Mouse (Mus musculus) T-cell, adult 66 days (primary cell): ENCODE results near the gene 4833439L19Rik. TPM values are rescaled to one million over a fixed set of nuclear protein-coding genes. Genes with fewer than 3 reads are reported as not detected.

ENCODE experiments used
- total RNA-seq, 2 experiments: library from RNA; stranded (reverse); gene quantifications; 3 replicates in 1 of 2; 4 replicates in 1 of 2; pipeline ENCODE4 v1.2.4; 2023

The 4833439L19Rik gene
- 10 to 100 TPM; 37.7 to 46.2 TPM for total RNA-seq

DNA sequence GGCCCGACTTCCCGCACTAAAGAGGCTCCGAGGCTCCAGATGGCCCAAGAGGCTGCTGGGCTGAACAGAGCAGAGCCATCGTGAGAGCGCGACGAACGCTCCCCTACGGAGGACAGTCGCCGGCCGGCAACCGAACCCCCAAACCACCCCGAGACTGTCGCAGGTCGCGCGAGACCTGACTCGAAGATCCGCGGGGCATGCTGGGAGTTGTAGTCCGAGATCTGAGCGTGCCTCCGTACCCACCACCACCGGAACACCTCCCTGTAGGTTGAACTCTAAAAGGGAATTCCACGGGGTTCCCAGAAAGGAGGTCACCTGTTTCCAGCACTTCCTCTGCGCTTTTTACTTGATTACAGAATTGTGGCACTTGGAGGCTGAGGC lies at the start of gene 4833439L19Rik:
Gene 4833439L19Rik, minus strand, starts transcription at position 235 of the 381 bp plus-strand sequence.

DNA sequence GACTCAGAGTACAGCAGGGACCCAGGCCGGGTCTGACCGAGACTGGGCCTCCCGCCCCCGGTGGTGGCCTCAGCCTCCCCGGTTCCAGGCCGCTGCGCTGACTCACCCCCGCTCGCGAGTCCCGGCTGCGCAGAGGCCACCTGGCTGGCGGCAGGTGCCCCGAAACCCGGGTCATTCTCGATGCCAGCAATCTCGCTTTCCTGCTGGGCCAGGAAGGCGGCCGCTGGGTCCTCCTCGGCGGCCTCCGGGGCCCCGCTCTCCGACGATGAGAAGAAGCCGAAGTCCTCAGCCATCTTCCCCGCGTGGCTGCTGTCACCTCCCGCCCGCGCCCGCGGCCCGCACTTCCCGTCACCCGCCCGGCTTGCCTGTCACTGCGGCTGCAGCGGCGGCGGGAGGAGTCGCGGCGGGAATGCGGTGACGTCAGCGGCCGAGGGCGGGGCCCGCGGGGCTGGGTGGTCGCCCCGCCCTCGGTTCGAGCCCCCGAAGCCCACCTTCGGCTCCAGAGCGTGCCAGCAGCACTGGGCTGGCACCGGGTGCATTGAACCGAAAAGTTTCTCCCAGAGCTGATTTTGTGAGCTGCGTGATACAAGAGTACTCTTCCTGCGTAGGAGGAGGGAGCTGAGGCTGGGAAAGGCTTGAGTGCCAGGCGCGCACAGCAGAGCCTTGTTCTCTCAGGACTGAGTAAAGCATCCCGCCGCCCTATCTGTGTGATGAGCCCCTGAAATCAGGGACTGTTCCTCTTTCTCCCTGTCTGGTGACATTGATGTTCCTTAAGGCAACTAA lies 45.9 kb upstream of the 4833439L19Rik start, which contains the start of gene Cltb:
Gene Cltb, minus strand, starts transcription at position 373 of the 783 bp plus-strand sequence.

DNA sequence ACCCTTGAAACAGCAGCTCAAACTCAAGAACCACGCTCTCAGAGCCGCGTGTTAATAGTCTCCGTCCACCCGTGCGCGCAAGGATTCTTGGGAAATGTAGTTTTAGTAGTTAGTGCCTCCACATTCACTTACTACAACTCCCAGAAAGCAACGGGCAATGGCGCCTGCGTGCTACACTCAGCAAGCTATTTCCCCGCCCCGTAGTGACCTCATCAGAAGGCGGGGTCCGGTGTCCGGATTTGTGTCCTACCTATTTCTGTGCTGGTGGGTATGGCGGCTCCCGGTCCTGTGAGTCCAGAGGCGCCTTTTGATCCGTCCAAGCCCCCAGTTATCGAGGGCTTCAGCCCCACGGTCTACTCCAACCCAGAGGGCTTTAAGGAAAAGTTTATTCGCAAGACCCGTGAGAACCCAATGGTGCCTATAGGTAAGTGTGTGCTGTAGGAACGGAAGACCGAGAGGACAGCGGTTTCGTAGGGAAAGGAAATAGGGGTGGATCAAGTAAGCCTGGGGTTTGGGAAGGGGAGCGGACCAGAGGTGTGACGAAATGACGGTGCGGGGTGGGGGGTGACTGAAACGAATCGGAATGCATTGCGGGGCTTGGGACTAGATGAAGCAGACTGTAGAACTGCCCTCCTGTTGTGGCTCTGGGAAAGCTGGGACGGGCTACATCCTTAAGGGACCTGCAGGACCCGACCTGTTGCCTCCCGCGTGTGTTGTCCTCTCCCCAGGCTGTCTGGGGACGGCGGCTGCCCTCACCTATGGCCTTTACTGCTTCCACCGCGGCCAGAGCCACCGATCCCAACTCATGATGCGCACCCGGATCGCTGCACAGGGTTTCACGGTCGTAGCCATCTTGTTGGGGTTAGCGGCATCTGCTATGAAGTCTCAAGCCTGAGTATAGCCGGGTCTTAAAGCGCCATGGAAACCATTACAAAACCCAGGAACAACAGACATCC lies 25.0 kb upstream of the 4833439L19Rik start, which contains the start of the genes Nop16 and Higd2a:
Gene Nop16, minus strand, starts transcription at position 95 of the 956 bp plus-strand sequence.
Gene Higd2a, plus strand, starts transcription at position 212 of the 956 bp plus-strand sequence.

GRCm38 (mm10) chr13:54574854-54575481 lies 9.7 kb upstream of the 4833439L19Rik start, which contains the start of gene Arl10:
Arl10 (plus strand) TSS chr13:54575015.

DNA sequence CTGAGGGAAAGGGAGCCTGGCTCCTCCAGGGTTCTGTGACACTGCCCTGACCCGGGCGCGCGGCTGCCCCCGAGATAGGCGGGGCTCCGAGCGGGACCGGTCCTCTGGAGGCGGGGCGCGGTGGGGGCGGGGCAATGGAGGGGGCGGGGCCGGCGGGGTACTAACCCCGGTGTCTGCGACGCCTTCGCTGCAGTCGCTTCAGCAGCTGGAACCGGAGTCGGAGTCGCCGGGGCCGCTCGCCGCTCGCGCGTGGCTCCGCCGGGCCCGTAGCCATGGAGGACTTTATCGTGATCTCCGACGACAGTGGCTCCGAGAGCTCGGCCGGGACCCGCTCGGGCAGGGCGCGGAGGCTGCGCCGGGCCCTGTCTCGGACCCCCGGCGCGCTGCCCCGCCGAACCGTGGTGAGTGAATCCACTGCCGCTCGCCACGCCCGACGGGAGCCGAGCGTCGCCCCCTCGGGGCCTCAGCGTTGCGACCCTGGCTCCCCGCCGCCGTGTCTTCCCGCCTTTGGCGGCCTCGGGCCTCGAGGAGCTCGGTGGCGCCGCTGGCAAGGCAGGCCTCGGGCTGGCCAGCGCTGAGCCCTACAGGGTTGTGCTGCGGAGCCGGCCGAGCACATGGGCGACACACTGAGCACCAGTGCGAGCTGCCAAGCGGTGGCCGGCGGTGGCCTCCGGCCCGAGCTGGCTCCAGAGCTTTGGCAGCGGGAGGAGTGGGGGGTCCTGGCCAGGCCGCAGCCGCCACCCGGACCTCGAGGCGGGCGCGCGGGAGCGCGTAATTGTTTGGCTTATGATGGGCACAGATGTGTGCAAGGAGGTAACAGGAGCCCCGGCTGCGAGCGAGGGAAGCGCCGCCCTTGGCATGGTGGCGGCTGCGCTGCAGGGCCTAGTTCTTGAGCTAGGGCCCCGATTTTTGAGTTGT lies 61.4 kb downstream of the 4833439L19Rik start, which contains the start of gene Simc1:
Gene Simc1, plus strand, starts transcription at position 176 of the 918 bp plus-strand sequence.

Other genes with a start within 250 kb of the 4833439L19Rik start
- gene Cplx2, start 194.1 kb downstream of the 4833439L19Rik start, total RNA-seq, result under 1 TPM; 0.17 to 0.47 TPM
- gene Thoc3, start 96.6 kb downstream of the 4833439L19Rik start, total RNA-seq, result 10 to 100 TPM; 34.0 to 35.1 TPM
- 10 to 100 TPM; 30.9 to 33.8 TPM for gene Simc1, start 61.7 kb downstream of the 4833439L19Rik start, total RNA-seq
- 1 to 10 TPM; 1.9 to 3.9 TPM for gene Arl10, start 9.6 kb upstream of the 4833439L19Rik start, total RNA-seq
- 10 to 100 TPM; 16.2 to 25.1 TPM for gene Nop16, start 24.7 kb upstream of the 4833439L19Rik start, total RNA-seq
- 10 to 100 TPM; 84.3 to 84.7 TPM for gene Higd2a, start 24.8 kb upstream of the 4833439L19Rik start, total RNA-seq
- 10 to 100 TPM; 35.8 to 40.6 TPM for gene Cltb, start 45.9 kb upstream of the 4833439L19Rik start, total RNA-seq
- gene Faf2, start 56.3 kb upstream of the 4833439L19Rik start, total RNA-seq, result 10 to 100 TPM; 49.8 to 67.3 TPM
- gene Rnf44, start 128.5 kb upstream of the 4833439L19Rik start, total RNA-seq, result 100 to 1,000 TPM; 223 to 234 TPM
- gene Cdhr2, start 136.0 kb upstream of the 4833439L19Rik start, total RNA-seq, result not detected
- gene Gprin1, start 184.4 kb upstream of the 4833439L19Rik start, total RNA-seq, result not detected
- not detected for gene Sncb, start 201.2 kb upstream of the 4833439L19Rik start, total RNA-seq
- not detected for gene Eif4e1b, start 218.6 kb upstream of the 4833439L19Rik start, total RNA-seq
- gene Tspan17, start 223.9 kb upstream of the 4833439L19Rik start, total RNA-seq, result 1 to 10 TPM in 1 of 2 experiments, under 1 TPM in 1; 0.84 to 2.1 TPM